Mouse (Mus musculus) kidney, adult 2 months (tissue): ENCODE results near the gene Ptgis.

Experiments
- CTCF ChIP-seq: fragments of 200-500 bp; conservative IDR thresholded peaks from 2 replicates; pipeline ENCODE4 v1.5.1; 2011; ENCODE audit warnings: low read depth, mild to moderate bottlenecking, control low read depth, low read length, moderate library complexity, mixed read lengths; ENCODE audit not compliant: insufficient read depth, insufficient read length
- POLR2A ChIP-seq: fragments of 200-500 bp; IDR thresholded peaks from one replicate; pipeline ENCODE4 v1.6.1; 2011; ENCODE audit warnings: low read depth, low read length, control low read depth

- no peak for TF ChIP-seq POLR2A
- TF ChIP-seq CTCF, result no peak
Observed at GRCm38 (mm10) chr2:167266231-167266630, 25.8 kb upstream of the Ptgis start.
